Mouse (Mus musculus) heart, postnatal 0 days (tissue): ENCODE results near the gene F11.

Experiments used
- CTCF ChIP-seq: IDR thresholded peaks from 2 replicates; pipeline ENCODE4 v1.5.1; 2016; ENCODE audit warnings: antibody characterized with exemption, control low read depth, low read depth
- EP300 ChIP-seq: IDR thresholded peaks from 2 replicates; pipeline ENCODE4 v1.6.1; 2016; ENCODE audit warnings: antibody characterized with exemption, low read depth

GRCm38 (mm10) chr8:45294687-45295086, 32.9 kb upstream of the F11 start, which contains the start of gene Klkb1:
- TF ChIP-seq EP300 (no peak), CTCF (no peak)
